Mouse (Mus musculus): ENCODE data around the gene Zfp637. TPM values are rescaled to one million over a fixed set of nuclear protein-coding genes. Genes with fewer than 3 reads are reported as not detected.
A peak's percentile ranks its signal among the peaks of the same experiment; 100 is the strongest.
"Not testable (repeated sequence)": the region's sequence is repeated elsewhere in the genome, so short reads cannot be mapped to it uniquely, and the experiment has no call there.

Gene Zfp637
- 10 to 100 TPM; 55.3 to 63.8 TPM for total RNA-seq (2021)
- long read RNA-seq, transcript Zfp637-209 (3 exons, 765 nt): minor isoform, 5 of 64 reads
- long read RNA-seq, transcript Zfp637-208 (3 exons, 659 nt): minor isoform, 10 of 64 reads
- long read RNA-seq, transcript Zfp637-210 (3 exons, 1,098 nt): major isoform, 30 of 64 reads
- long read RNA-seq, transcript Zfp637-202 (3 exons, 421 nt): minor isoform, 8 of 64 reads
- long read RNA-seq, partial matches to known transcripts: 4 of 64 reads
- long read RNA-seq, other reads (novel, unspliced or antisense): 3 of 64 reads

GRCm38 (mm10) chr6:117840686-117841510 lies at the start of gene Zfp637:
Zfp637 (plus strand) TSS chr6:117841180.
- DNase-seq (ENCODE audit: low spot score in 2 of 2): peak; percentile 92 to 96

GRCm38 (mm10) chr6:117795251-117795650 lies 45.7 kb upstream of the Zfp637 start:
- DNase-seq (ENCODE audit: low spot score in 2 of 2): no peak

- DNase-seq (ENCODE audit: low spot score in 2 of 2): no peak
These were observed 40.2 kb upstream of the Zfp637 start for GRCm38 (mm10) chr6:117800824-117801223.

- no peak for DNase-seq (ENCODE audit: low spot score in 2 of 2)
These were observed 39.2 kb upstream of the Zfp637 start for GRCm38 (mm10) chr6:117801801-117802200.

GRCm38 (mm10) chr6:117807756-117808155 lies 33.2 kb upstream of the Zfp637 start:
- no peak for DNase-seq (ENCODE audit: low spot score in 2 of 2)

GRCm38 (mm10) chr6:117809816-117810215 lies 31.2 kb upstream of the Zfp637 start:
- no peak for DNase-seq (ENCODE audit: low spot score in 2 of 2)

- DNase-seq (ENCODE audit: low spot score in 2 of 2): no peak
These were observed 30.3 kb upstream of the Zfp637 start for GRCm38 (mm10) chr6:117810717-117811116.

- DNase-seq (ENCODE audit: low spot score in 2 of 2): no peak
These were observed 29.7 kb upstream of the Zfp637 start for GRCm38 (mm10) chr6:117811256-117811655.

- DNase-seq (ENCODE audit: low spot score in 2 of 2): no peak
These were observed 26.3 kb upstream of the Zfp637 start for GRCm38 (mm10) chr6:117814681-117815080.

- no peak for DNase-seq (ENCODE audit: low spot score in 2 of 2)
These were observed 23.9 kb upstream of the Zfp637 start for GRCm38 (mm10) chr6:117817108-117817541.

GRCm38 (mm10) chr6:117820327-117820726 lies 20.7 kb upstream of the Zfp637 start:
- no peak for DNase-seq (ENCODE audit: low spot score in 2 of 2)

GRCm38 (mm10) chr6:117825369-117825768 lies 15.6 kb upstream of the Zfp637 start:
- peak; percentile 76 to 82 for DNase-seq (ENCODE audit: low spot score in 2 of 2)

GRCm38 (mm10) chr6:117828273-117828672 lies 12.7 kb upstream of the Zfp637 start:
- DNase-seq (ENCODE audit: low spot score in 2 of 2): peak; percentile 76 to 83

GRCm38 (mm10) chr6:117841511-117841955 lies 553 bp downstream of the Zfp637 start:
- DNase-seq (ENCODE audit: low spot score in 2 of 2): no peak

GRCm38 (mm10) chr6:117844597-117844996 lies 3.6 kb downstream of the Zfp637 start:
- no peak for DNase-seq (ENCODE audit: low spot score in 2 of 2)

- not testable (repeated sequence) for DNase-seq (ENCODE audit: low spot score in 2 of 2)
These were observed 5.7 kb downstream of the Zfp637 start for GRCm38 (mm10) chr6:117846671-117847070.

- no peak for DNase-seq (ENCODE audit: low spot score in 2 of 2)
These were observed 6.8 kb downstream of the Zfp637 start for GRCm38 (mm10) chr6:117847772-117848171.

GRCm38 (mm10) chr6:117848577-117848976 lies 7.6 kb downstream of the Zfp637 start:
- no peak for DNase-seq (ENCODE audit: low spot score in 2 of 2)

GRCm38 (mm10) chr6:117851747-117852146 lies 10.8 kb downstream of the Zfp637 start:
- DNase-seq (ENCODE audit: low spot score in 2 of 2): no peak

- DNase-seq (ENCODE audit: low spot score in 2 of 2): no peak
These were observed 17.0 kb downstream of the Zfp637 start for GRCm38 (mm10) chr6:117857990-117858389.

GRCm38 (mm10) chr6:117861848-117862247 lies 20.9 kb downstream of the Zfp637 start, which contains the start of gene Zfp239:
Zfp239 (plus strand) TSS chr6:117862100.
- DNase-seq (ENCODE audit: low spot score in 2 of 2): no peak

- DNase-seq (ENCODE audit: low spot score in 2 of 2): no peak
These were observed 21.5 kb downstream of the Zfp637 start for GRCm38 (mm10) chr6:117862465-117862864.

Data from layer of hippocampus, postnatal 10 days (tissue).